Mouse (Mus musculus): Measurements from ENCODE around the gene Ccnl1.

Ccnl1 gene

DNA sequence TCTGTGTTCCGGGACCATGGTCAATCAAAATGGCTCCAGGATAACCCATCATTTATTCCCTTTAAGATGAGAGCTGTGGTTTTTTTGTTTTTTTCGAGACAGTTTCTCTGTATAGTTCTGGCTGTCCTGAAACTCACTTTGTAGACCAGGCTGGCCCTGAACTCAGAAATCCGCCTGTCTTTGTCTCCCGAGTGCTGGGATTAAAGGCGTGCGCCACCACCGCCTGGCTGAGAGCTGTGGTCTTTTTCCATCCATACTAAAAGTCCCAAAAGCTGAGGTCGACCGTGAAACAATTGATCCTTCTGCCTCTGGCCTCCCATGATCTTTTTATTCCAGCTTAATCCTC is 764 bp upstream of the Ccnl1 start:
- peak; percentile 35 for DNase-seq

GRCm38 (mm10) chr3:65957271-65958101 is 563 bp downstream of the Ccnl1 start:
- DNase-seq, result peak; percentile 68

DNA sequence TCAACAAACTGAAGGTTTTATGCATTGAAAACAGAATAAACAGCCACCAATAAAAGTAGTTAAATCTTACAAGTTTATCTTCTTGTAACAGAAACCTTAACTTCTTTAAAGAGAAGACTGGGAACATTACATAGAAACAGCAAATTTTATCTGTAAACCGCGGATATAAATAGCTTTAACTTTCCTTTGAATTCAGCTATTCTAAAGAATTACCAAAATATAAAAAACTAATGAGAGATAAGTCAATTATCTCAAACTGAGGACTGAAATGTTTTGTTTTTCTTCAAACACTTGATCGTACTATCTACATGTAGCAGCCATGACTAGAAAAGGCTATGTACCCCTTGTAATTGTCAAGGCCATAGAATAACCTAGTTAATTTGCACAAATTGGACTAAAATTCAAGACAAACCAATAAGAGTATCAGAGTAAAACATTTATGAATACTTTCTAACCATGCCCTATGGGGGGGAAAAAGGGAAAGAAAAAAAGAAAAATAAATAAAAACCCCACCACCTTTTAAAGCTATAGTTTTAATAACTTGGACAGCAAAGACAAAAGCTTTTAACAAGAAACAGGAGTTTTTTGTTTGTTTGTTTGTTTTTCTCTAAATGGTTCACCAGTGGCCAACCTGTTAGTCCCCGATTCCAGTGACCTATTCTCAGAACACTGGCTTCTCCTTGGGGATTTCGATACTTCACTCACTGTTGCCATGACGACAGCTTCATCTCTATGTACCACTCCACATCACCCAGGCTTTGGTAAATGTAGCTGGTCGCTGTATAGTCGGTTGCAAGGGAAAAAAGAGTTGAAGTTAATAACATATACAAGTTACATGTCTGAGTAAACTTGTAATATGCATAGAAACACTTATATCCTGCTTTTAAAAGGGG is 3.3 kb downstream of the Ccnl1 start:
- DNase-seq, result no peak

- DNase-seq, result peak; percentile 65
Observed at GRCm38 (mm10) chr3:65950831-65951365, 7.2 kb downstream of the Ccnl1 start.

GRCm38 (mm10) chr3:65950304-65950703 is 7.7 kb downstream of the Ccnl1 start:
- DNase-seq, result no peak

- no peak for DNase-seq
Observed at GRCm38 (mm10) chr3:65945277-65945932, 12.6 kb downstream of the Ccnl1 start.

DNA sequence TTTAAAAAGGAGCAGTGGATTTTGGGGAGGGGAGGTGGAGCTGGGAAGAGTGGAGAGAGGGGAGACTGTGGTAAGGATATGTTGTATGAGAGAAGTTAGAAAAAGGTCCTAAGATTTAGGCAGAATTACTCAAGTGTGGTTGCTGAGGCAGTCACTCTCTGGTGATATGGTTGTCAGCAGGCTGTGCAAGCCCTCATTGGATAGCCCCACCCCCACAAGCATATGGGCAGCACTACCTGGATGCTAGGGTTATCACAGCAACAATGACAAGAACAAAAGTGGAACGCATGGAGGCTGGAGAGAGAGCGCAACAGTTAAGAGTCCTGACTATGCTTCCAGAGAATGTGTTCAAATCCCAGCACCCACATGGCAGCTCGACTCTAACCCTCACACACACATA is 13.3 kb downstream of the Ccnl1 start:
- no peak for DNase-seq

DNA sequence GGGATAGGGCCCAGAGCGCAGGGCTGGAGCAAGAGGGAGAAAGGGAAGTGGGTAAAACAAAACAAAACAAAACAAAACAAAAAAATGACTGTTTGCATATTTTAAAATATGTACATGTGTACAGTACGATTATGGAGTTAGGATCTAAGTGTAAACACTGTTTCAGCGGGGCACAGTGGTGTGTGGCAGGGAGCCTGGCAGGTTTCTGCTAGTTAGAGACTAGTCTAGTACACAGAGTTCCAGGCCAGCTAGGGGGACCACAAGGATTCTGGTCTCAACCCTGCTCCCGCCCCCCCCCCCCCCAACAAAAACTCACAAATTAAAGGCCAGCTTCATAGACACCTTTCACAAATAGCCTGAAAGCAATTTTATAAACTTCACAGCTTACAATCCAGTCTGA is 14.6 kb downstream of the Ccnl1 start:
- DNase-seq, result no peak

DNA sequence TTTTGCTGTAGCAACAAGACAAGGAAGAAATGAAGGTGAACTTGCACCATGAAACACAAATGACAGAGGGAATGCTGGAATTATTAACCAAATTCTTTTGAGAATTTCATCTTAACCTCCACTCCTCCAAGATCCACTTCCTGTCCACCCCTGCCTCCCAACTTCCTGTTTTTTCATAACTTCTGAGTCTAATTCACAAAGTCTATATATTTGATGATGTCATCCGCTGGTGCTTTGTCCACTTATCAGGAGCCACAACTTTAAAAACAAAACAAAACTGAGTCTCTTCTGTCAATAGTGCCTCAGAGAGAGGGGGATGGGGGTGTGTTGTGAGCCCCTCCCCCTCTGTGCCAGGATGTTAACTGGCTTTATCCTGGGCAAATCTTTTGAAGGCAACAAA is 17.0 kb downstream of the Ccnl1 start:
- DNase-seq, result no peak

GRCm38 (mm10) chr3:65938211-65938610 is 19.8 kb downstream of the Ccnl1 start:
- no peak for DNase-seq

DNA sequence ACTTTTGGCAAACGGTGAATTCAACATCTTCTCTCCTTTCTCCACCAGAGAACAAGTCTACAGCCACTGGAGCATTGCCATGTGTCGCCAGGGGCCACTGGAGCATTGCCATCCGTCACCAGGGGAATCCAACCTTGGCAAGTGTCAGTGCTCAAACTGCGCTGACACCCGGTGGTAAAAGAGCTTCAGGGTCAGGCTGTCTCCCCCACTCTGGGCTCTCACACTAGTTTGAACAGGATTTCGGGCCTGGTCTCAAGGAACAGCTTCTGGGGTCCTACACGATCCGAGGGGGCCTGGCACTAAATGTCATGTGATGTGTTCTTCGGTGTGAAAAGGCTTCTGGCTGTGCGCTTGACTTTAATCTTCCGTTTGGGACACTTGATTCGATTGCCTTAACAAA is 21.7 kb downstream of the Ccnl1 start:
- no peak for DNase-seq

DNA sequence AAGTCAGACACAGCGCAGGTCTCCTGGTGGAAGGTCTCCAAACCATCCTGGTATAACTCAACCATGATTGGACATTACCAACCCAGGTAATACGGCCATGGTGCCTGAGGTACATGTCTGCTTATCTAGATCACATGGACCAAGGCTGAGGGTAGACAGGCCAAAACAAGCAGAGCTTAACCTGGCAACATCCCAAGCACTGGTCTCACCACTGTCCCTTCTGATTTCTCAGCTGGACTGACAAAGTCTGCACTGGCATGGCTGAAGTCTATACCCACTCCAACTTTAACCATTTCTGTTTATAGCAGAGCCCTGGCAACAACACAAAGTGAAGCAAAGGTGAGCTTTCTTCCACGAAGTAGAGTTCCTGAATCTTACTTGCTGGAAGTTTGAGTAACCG is 22.9 kb downstream of the Ccnl1 start:
- no peak for DNase-seq

- DNase-seq, result no peak
Observed at GRCm38 (mm10) chr3:65933726-65934125, 24.3 kb downstream of the Ccnl1 start.

- no peak for DNase-seq
Observed at GRCm38 (mm10) chr3:65931542-65931941, 26.5 kb downstream of the Ccnl1 start.

- peak; percentile 53 for DNase-seq
Observed at GRCm38 (mm10) chr3:65930636-65931035, 27.4 kb downstream of the Ccnl1 start.

DNA sequence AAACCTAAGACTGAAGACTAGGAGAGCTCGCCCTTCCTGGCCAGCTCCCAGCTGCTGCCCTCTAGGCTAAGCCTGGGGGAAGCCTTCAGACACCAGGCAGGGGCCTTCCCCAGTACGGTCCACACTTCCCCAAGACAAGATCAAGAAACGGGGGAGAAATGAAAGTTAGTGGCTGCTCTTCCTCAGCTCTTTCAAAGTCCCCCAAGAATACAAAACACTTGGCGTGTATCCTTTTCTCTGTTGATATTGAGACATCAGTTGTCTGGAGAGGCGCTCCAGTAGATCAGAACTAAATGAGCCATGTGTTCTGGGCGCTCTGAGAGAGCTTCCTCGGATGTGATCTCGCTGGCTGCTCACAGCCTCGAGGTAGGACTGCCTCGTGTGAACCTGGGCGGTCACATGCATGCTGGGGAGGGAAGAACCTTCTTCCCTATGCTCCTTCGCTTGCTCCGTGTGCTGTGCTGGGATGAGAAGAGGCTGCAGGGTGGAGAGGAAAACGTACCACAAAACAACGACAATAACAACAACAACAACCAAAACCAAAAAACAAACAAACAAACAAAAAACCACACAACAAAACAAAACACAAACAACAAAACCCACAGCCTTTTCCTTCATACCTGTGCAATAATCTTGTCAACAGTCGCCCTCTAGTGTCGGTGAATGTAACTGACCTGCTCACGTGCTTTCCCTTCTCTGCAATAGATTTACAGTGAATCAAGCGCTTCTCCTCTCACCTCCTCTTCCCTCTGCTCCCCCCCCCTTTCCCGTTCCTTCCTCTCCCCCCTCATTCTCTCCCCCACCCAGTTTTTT is 28.0 kb downstream of the Ccnl1 start:
- peak; percentile 65 for DNase-seq

DNA sequence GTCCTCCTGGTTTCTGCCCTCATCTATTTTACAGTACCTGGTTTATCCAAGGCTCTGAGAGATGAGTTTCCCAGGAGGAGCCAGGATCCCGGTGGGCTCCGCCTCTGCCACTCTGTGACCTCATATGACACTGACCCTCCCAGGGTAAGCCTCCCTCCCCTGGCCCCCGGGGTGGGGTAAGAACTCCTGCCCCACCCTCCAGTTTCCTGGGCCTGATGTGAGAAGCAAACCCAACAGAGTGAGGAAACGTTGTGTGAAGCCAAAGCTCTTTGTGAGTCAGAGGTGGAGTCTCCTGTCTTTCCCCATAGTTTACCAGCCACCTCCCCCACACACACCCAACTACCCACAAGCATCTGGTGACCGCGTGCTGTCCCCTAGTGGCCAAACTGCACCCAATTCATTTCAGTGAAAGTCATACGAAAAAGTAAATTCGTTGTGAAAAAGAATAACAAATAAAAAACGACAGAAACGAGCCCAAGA is 28.7 kb downstream of the Ccnl1 start:
- DNase-seq, result peak; percentile 35

GRCm38 (mm10) chr3:65928614-65929272 is 29.3 kb downstream of the Ccnl1 start:
- DNase-seq, result no peak

GRCm38 (mm10) chr3:65927685-65928084 is 30.4 kb downstream of the Ccnl1 start:
- DNase-seq, result peak; percentile 53

DNA sequence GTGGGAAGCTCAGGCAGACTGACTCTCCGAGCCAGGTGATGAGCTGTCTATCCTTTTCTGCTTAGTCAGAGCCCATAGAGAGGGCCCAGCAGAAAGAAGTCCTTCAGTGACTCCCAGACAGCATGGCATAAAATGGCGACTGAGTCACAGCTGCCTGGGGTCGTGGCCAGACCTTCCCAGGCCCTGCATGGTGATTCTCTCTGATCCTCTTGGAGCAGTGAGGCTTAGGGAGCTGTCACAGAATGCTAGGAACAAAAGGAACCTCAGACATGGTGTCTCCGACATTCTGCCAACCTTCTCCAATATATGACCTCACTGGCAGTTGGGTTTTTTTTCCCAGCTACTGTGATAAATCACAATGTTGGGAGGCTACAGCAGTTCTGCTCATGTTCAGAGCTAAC is 30.9 kb downstream of the Ccnl1 start:
- no peak for DNase-seq

DNA sequence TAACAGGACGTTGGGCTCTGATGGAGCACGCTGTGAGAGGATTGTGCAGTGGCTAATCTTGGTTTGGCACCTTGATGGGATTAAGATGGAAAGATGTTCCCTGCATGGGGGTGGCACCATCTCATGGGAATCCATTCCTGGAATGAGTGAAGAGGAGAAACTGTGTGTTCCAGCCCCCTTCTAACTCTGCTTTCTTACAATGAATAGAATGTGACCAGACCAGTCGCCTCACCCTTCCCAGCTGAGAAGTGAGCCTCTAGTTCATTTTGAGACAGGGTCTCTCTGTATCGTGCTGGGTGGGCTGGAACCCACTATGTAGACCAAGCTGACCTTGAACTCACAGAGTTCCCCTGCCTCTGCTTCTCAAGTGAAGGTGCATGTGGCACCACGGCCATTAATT is 31.6 kb downstream of the Ccnl1 start:
- no peak for DNase-seq

All from cerebellum, adult 9-11 months (tissue).